Mouse (Mus musculus) inflammation-experienced regulatory T-cells, adult 6 months (primary cell): ENCODE results near the gene Batf2. TPM values are rescaled to one million over a fixed set of nuclear protein-coding genes. Genes with fewer than 3 reads are reported as not detected.
"Not testable (repeated sequence)": the region's sequence is repeated elsewhere in the genome, so short reads cannot be mapped to it uniquely, and the experiment has no call there.

ENCODE experiments used
- ATAC-seq: one replicate; pipeline ENCODE4 v1.8.0; 2017
- polyA plus RNA-seq, 3 experiments: library from polyadenylated mRNA; unstranded; fragments of 100-300 nt; shearing (Covaris generic); gene quantifications; one replicate each; pipeline ENCODE4 v1.2.1; 2017

Batf2 gene
- polyA plus RNA-seq, 3 experiments from 2014 or later, result not detected

DNA sequence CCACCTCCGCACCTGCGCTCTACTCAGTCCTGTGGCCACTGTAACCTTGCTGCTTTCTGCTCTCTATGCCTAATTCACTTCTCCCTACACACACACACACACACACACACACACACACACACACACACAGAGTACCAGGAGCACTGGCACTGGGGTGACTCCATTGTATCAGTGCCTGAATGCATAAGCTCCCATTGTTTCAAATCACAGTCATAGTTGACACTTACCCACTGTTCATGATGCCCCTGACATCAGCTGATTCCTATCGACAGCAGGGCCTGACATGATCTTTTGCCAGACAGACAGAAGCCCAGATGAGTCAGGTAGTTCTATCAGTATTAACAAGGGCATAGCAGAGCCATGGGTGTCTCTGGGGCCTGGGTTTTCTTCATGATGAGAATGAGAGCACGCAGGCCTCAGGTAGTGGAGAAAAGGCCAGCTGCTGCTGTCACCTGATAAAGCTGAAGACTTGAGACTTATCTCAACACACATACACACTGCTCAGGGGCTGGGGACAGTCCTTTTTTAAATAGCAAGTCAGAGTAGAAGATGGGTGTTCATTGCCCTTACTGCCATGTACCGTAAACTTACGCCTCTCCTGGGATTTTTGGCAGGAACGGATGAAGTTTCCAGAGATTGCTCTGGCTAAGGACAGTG lies 8.5 kb upstream of the Batf2 start:
- ATAC-seq, result no peak

DNA sequence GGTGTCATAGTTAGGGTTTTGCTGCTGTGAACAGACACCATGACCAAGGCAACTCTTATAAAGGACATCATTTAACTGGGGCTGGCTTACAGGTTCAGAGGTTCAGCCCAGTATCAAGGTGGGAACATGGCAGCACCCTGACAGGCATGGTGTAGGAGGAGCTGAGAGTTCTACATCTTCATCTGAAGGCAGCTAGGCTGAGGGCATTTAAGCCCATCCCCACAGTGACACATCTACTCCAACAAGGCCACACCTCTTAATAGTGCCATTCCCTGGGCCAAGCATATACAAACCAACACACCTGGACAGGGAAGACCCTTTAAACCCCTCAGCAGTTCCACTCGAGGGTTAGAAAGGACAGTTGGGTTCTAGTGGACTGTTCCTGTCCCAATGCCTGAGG lies 7.6 kb upstream of the Batf2 start:
- ATAC-seq, result not testable (repeated sequence)

DNA sequence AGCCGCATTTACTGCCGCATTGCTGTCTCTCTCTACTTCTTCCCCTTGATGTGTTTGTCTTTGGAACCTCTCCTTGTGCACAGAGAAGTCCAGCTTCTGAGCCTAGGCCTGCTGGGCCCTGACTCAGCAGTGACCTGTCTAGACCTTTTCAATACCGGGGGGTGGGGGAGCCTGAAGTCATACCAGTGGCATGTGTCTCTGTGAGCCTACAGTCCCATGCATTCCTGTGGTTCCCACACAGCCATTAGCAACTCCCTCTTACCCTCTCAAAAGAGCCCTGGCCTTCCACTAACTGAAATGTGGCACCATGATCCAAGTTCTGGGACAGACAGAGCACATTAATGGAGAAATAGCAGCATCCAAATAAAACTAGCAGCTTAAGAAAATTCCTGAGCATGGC lies 4.4 kb upstream of the Batf2 start:
- ATAC-seq, result no peak

DNA sequence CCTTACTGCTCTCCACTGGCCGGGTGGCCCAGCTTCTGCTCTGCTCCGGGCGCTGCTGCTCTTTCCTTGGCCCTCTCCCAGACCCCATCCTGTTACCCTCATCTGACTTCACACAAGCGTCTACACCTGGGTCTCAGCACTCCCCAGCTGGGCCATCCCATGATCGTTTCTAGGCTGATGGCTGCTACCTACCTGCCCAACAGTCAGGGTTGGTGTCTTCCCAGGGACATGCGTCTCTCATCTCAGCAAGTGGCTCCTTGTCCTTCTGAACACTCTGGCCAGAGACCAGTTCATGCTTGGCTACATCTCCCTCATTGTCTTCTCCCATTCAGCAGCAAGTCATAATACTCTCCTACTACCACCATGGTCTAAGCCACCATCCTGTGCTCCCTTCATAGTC lies 1.1 kb upstream of the Batf2 start:
- ATAC-seq, result no peak

DNA sequence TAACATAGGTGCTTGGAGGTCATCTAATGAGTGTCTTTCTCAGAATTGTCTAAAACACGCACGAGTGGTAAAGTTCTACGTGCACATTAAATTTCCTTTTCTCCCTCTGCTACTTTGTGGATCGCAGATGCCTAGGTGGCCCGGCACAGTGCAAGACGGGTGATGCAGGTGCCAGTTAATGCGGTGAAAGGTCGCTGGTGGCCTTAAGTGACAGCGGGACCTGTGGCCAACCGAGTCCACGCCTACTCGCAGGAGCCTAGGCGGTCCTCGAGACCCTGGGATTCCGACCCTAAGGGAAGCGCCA lies 457 bp upstream of the Batf2 start:
- ATAC-seq, result peak; percentile 18

DNA sequence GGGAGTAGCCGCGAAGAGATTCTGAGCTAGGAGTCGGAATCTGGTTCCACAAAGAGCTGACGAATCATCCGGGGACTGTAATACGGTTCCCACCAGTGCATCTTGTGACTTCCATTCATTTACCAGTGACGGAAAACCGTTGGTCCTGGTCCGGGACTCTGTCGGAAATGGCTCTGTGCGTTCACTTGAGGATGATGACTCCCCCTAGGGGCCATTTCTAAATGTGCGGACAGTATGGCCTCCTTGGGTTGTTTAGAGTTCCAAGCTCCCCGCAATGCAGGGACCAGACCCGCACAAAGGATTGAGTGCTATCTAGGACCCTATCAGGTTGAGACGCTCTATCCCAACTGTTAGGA lies 589 bp downstream of the Batf2 start, which contains the start of gene Arl2:
TSS of gene Arl2 (minus strand) at position 155 of the 356 bp plus-strand sequence.
- ATAC-seq, result peak; percentile 63

DNA sequence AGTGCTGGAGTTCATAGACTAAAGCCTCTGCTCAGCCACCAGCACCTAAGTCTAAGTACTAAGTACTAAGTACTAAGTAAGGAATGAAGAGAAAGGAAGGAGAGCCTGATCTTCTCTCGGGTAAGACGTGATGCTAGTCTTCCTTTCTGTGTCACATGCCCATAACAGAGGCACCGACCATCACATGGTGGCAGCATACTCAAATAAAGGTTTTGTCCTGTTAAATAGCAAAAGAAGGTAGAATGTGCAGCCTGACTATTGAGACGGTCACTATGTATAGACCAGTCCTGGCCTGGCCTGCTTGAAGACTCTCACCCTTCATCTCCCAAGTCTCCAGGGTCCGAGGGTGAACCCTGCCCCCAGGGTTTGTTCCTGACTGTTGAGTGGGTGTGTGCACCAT lies 4.1 kb downstream of the Batf2 start:
- no peak for ATAC-seq

DNA sequence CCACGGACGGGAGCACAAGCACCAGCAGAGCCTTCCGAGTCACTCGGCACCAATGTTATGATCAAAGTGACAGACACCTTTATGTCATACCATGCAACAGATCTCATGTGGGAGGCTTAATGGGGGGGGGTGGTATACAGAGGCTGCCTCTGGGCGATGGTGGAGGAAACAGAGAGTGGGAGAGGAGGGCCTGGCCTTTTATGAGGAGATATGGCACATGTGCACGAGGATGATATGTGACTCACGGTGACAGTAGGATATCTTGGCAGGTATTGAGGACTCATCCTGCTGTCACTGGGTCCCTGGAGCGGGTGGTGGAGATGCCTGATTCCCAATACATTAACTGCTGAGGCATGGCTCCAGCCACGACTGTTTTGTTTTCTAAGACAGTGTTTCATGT lies 14.4 kb downstream of the Batf2 start:
- ATAC-seq, result no peak

DNA sequence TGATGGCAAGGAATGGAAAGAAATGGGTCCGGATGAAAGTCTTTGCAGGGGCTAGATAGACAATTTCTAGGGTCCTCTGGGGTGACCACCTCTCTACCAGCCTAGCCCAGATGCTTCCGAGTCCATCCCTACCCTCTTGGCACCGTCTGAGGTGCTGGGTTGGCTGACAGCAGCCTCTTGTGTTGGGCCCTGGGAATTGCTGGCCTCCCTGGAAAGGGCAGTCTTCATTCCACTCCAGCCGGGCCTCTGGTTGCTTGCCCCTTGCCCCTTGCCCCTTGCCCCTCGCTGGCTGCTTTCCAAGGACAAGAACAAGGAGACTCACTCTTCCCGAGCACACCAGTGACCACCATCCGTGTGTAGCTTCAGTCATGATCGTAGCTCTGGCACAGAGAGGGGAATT lies 15.6 kb downstream of the Batf2 start:
- no peak for ATAC-seq

DNA sequence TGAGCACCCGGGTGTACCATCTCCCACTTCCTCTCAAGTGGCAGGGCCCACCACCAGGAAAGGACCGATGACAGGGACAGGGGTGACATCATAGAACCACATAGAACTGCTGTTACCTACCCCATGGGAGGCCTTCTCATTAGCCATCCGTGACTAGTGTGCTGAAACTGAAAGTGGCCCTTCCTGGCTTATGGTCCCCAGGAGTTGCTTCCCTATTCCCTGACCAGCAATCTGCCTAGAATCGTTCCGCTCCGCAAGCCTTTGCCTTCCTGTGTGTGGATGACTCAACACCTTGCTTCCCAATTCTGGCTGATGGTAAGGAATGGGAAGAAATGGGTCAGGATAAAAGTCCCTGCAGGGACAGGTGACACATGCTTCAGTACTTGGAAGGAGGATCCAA lies 16.4 kb downstream of the Batf2 start:
- no peak for ATAC-seq

DNA sequence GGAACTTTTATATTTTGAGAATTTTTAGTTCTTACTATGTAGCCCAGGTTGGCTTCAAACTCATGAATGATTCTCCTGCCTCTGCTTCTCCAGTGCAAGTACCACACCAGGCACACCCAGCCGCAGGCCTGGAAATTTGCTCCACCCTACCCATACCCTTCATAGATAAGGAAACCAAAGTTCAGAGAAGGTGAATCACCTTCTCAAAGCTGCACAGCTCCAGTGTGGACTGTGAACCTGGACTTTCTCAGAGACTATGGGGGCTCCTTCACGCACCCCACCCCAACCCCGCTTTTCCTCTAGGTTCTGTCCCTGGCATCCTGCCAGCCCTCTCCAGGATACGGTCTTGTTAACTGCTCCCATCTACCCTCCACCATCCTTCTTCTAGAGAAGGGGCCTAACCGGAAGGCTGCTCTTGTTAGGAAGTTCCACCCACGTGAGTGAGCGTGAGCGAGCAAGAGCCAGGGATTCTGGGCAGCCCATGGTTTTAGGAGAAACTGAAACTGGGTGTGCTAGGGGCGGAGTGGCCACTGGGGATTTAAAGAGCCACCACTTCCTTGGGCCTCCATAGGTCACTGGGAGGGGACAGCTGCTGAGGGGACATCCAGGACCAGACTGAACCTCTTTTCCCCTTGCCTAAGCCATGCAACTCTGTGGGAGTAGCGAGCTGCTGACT lies 23.2 kb downstream of the Batf2 start:
- no peak for ATAC-seq

DNA sequence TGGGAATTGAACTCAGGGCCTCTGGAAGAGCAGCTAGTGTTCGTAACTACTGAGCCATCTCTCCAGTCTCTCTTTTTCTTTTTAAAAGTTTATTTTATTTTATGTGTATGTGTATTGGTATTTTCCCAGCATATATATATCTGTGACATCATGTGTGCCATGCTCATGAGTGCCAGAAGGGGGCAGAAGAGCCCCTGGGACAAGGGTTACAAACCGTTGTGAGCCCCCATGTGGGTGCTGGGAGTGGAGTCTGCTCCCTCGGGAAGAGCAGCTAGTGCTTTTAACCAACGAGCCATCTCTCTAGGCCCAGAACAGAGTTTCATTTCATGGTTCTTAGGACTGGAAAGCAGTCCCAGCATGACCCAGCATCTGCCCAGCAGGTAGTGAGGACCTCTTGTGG lies 26.0 kb downstream of the Batf2 start:
- no peak for ATAC-seq

DNA sequence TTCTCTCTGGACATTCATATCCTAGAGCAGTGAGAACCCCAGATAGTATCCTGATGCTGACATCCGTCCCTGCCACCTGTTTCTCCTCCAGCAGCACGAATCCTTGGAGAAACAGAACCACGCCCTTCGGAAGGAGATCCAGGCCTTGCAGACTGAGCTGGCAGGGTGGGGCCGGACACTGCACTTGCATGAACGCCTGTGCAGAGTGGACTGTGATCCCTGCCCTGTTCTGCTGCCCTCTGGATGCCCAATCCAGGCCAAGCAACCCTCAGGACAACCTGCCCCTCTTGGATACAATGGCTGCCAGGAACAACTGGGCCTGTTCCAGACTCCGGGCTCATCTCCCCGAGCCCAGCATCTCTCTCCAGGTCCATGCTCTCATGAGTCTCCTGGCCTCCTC lies 30.4 kb downstream of the Batf2 start:
- no peak for ATAC-seq

DNA sequence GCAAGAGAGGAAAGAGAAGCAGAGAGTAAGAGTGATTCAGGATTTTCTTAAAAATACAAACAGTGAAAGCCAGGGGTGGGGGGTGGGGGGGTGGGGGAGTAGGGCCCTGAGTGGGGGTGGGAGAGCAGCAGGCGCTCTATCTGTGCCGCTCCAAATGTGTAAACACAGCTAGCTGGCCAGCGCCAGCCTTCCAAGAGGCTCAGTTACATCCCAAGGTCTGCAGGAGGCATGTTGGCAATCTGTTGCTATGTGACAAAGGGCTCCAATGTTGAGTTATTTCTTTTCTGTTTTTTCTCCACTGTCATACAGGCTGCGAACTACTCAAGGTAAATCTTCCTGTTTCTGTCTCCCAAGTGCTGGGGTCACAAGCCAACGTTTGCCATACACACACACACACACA lies 34.0 kb downstream of the Batf2 start:
- ATAC-seq, result no peak

DNA sequence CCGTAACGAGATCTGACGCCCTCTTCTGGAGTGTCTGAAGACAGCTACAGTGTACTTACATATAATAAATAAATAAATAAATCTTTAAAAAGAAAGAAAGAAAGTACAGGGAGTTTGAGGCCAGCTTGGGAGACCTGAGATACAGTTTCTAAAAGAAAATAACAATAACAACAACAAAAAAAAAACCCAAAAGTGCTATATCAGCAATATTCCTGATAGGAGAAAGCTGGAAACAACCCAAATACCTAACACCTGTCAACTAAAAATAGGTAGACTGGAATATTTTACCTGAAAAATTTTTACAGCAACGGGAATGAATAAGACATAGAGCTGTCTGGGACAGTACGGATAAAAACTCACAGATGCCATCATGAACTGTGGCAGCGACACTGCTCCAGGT lies 38.0 kb downstream of the Batf2 start:
- ATAC-seq, result no peak

DNA sequence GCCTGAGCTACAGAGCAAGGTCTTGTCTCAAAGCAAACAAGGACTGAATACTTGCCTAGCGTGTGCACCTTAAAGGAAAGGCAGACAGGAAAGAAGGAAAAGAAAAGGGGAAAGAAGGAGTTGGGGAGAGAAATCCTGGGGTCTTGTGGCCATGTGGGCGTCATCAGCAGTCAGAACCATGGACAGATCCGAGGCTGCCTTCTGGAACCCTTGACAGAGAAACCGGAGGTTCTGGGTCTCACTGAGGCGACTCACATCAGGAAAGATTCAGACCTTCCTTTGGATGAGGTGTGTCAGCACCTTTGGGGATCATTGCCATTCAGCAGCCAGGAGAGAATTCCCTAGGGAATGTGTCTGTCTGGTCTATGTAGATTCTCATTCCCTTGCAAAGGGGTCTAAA lies 40.8 kb downstream of the Batf2 start:
- ATAC-seq, result no peak

DNA sequence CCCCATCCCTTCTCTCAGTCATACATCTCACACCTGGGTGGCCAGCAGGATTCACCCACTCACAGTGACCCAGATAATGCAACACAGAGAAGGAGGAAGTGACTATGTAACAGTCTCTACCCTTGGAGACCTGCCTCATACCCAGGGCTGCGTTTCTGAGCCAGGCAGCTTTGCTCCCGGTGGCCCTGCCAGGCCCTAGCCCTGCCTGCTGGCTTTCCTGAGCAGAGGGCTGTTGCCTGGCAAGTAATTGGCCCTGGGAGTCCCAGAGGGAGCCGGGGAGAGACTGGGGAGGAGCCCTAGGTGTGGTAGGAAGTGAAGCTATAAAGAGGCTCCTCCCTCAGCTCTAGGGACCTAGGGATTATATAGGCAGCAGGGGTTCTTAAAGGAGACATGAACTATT lies 41.8 kb downstream of the Batf2 start:
- ATAC-seq, result no peak

DNA sequence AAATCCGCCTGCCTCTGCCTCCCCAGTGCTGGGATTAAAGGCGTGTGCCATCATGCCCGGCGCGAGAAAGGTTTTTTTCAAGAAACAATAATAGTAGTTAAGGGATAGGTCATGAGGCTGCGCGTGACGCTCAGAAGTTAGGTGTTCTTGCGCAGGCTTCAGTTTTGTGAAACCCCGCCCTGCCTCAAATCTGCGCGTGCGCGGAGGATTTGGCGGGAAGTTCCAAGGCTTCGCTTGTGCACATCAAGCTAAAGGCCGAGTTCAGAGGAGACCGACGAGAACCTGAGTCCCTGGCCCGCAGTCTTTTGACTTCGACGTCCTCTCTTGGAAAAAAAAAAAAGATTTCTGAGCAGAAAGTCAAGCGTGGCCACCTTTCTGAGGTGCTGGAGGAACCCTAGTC lies 43.3 kb downstream of the Batf2 start, which contains the start of gene Majin:
TSS of gene Majin (plus strand) at position 258 of the 400 bp plus-strand sequence.
- no peak for ATAC-seq

DNA sequence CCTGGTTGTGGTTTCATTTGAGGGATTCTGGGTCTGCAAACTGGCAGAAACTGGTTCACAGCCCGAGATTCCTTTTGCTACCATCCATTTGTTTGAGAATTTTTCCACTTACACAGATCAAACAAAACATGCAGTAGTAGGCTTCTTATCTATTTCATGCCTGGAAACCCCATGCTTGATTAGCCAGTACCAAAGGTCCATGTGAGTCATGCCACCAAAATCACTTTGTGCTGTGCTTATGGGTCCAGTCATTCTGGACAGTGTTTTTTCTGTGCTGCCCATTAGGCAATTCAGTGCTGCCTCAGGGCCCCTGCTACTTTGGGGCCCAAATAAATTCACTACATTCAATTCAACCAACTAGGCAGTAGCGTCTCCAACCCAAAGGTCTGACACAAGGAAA lies 63.5 kb downstream of the Batf2 start:
- no peak for ATAC-seq

DNA sequence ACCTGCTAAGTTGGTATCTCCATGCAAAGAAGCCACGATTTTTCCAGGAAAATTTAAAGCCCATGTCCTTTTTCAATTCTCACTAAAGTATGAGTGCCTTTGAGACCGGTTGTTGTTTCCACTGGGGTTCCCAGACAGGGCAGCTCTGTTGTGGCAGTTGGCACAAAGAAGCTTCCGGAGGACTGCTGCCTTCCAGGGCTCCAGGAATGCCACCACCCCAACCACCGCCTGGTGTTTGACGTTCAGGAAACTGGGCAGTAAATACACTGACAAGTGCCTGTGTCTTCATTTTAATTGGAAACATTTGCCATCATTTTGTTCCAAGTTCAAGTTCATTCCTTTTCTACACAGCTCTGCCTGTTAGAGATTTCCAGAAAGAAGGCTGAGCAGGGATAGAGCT lies 65.9 kb downstream of the Batf2 start:
- no peak for ATAC-seq

DNA sequence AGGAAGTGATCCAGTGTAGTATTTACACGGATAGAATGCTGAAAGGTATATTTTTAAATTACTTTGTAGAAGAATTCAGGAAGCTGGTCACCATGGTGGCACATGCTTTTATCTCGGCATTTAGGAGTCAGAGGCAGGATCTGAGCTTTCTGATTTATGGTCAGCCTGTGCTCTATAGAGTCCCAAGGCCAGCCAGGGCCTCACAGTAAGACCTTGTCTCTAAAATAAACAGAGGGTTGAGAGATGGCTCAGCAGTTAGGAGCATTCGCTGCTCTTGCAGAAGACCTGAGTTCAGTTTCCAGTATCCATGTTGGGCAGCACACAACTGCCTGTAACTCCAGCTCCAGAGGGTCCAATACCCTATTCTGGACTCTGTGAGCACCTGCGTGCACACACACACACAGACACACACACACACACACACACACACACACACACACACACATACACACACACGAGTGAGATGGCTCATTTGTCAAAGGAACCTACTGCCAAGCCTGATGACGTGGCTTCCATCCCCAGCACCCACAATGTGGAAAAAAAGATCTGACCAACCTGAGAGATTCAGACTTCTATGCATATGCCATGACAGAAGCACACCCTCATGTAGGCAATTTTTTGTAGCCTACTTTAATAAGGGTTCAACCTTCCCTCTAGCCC lies 75.4 kb downstream of the Batf2 start:
- no peak for ATAC-seq

DNA sequence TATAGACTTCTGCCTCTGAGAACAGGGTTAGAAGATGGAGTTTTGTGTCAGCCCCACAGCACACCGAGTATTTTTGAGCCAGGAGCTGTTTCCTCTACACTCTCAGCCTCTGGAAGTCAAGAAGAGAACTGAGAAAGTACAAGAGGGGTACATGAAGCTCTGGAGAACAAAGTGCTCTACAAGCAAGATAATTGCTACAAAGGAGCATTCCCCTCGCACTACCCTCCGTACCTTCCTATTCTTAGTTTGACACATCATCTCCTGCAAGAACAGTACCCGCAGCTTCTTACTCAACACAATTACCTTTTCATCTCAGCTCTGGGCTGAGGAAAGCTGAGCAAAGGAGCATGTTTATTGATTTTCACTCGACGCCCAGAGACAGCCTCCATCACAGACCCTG lies 77.8 kb downstream of the Batf2 start:
- no peak for ATAC-seq
